Mouse (Mus musculus): ENCODE results near the gene Slc36a2.

DNA sequence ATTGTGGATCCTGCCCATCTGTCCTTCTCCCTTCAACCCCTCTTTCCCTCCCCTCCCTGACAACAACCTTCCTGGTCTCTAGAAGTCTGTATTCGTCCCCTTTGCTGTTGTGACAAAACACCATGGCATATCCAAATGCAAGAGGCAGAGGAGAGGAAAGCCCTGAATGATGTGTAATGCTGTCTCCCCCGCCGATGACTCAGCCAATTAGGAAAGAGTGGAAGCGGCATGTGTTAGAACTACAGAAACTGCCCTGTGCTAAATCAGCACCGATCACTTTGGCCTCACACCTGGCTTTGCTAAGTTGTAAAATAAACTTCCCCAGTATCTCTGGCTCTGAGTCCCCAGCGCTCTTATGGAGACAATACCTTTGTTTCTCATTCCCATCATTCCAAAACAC is 12.2 kb upstream of the Slc36a2 start:
- TF ChIP-seq CTCF (IDR thresholded peaks at IDR 0.05) (no peak), EP300 (IDR thresholded peaks at IDR 0.05) (no peak)

Data from lung, postnatal 0 days (tissue).